Mouse (Mus musculus) stomach, postnatal 0 days (tissue): ENCODE results near the gene Col8a1.

ENCODE experiments used
- CTCF ChIP-seq: IDR thresholded peaks from 2 replicates; pipeline ENCODE4 v1.5.1; 2016; ENCODE audit warnings: antibody characterized with exemption, low read depth, mild to moderate bottlenecking, moderate library complexity
- EP300 ChIP-seq: optimal IDR thresholded peaks from 2 replicates; pipeline ENCODE3; 2016; ENCODE audit warnings: antibody characterized with exemption

DNA sequence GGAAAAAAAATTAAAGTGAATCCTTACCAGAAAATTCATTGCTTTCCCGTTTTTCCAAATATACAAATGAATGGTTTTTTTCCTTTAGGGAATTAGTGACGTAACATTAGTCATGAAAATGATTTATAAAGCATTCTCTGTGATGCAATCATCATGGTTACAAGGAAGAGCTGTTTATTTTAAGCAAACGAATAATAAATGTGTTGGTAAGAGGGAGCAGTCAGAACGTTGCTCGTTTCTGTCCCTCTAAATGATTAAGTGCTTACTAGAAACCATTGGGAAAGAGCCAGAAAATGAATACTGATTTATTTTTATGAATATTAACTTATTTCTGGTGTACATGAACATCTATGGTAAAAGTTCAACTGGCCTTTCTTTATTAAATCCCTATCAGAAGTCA lies 119.8 kb downstream of the Col8a1 start:
- TF ChIP-seq CTCF = no peak
- no peak for TF ChIP-seq EP300
